Mouse (Mus musculus): ENCODE measurements around the gene Spx. TPM values are rescaled to one million over a fixed set of nuclear protein-coding genes. Genes with fewer than 3 reads are reported as not detected.

Gene Spx
- total RNA-seq (2023), result 0.47 to 0.82 TPM in 2 of 4 replicates, not detected in the others

GRCm38 (mm10) chr6:142412906-142413491, at the start of gene Spx:
Spx (plus strand) TSS chr6:142413441.

GRCm38 (mm10) chr6:142387011-142387754, 26.1 kb upstream of the Spx start, which contains the start of the genes Recql and Golt1b:
Recql (minus strand) TSS chr6:142387087.
Golt1b (plus strand) TSS chr6:142387221.

Other genes with a start within 250 kb of the Spx start
- gene Slco1a6, start 204.9 kb upstream of the Spx start, total RNA-seq (2023), result 2.9 TPM in 1 of 4 replicates, not detected in the others
- gene Iapp, start 115.0 kb upstream of the Spx start, total RNA-seq (2023), result not detected in 4 replicates
- gene Slco1a5, start 90.5 kb upstream of the Spx start, total RNA-seq (2023), result not detected in 4 replicates
- gene Pyroxd1, start 67.8 kb upstream of the Spx start, total RNA-seq (2023), result 20.7 to 24.3 TPM (median 23.0 TPM) in 4 replicates
- 25.1 to 35.7 TPM (median 32.0 TPM) in 4 replicates for gene Recql, start 26.4 kb upstream of the Spx start, total RNA-seq (2023)
- 14.6 to 26.7 TPM (median 22.6 TPM) in 4 replicates for gene Golt1b, start 26.2 kb upstream of the Spx start, total RNA-seq (2023)
- not detected in 4 replicates for gene Gys2, start 59.7 kb downstream of the Spx start, total RNA-seq (2023)
- 1.1 to 2.2 TPM in 2 of 4 replicates, not detected in the others for gene Ldhb, start 94.5 kb downstream of the Spx start, total RNA-seq (2023)
- gene Kcnj8, start 158.2 kb downstream of the Spx start, total RNA-seq (2023), result not detected in 4 replicates